Mouse (Mus musculus) forebrain, postnatal 0 days (tissue): ENCODE data around the gene Rpl9. TPM values are rescaled to one million over a fixed set of nuclear protein-coding genes. Genes with fewer than 3 reads are reported as not detected.

Source experiments
- ATAC-seq: fragments of 200-750 bp; cut with Nextera tagmentation; 2 replicates; pipeline ENCODE4 v1.8.0; 2017; ENCODE audit warnings: mild to moderate bottlenecking, moderate library complexity
- DNase-seq: peaks from one replicate; pipeline ENCODE4 v3.0.0-alpha.2; 2015
- H3K27ac ChIP-seq: fragments of 300-500 bp; sonication (generic); 2 replicates; pipeline ENCODE4 v1.5.1; 2014; ENCODE audit warnings: low read depth, mild to moderate bottlenecking, antibody characterized with exemption, low read length, moderate library complexity, mixed read lengths
- H3K27me3 ChIP-seq: fragments of 300-500 bp; sonication (generic); 2 replicates; pipeline ENCODE4 v1.6.1; 2014; ENCODE audit warnings: mild to moderate bottlenecking, low read length, mixed read lengths; ENCODE audit not compliant: insufficient read depth
- H3K36me3 ChIP-seq: fragments of 300-500 bp; sonication (generic); 2 replicates; pipeline ENCODE4 v1.6.1; 2014; ENCODE audit warnings: mild to moderate bottlenecking, moderate library complexity; ENCODE audit not compliant: insufficient read depth
- H3K4me1 ChIP-seq: fragments of 300-500 bp; sonication (generic); 2 replicates; pipeline ENCODE4 v1.6.1; 2014; ENCODE audit warnings: antibody characterized with exemption; ENCODE audit not compliant: insufficient read depth
- H3K4me2 ChIP-seq: fragments of 300-500 bp; sonication (generic); 2 replicates; pipeline ENCODE4 v1.6.1; 2014; ENCODE audit warnings: low read depth, mild to moderate bottlenecking, moderate library complexity
- H3K4me3 ChIP-seq: fragments of 300-500 bp; sonication (generic); 2 replicates; pipeline ENCODE4 v1.5.1; 2014; ENCODE audit warnings: low read depth, low read length, mixed read lengths
- H3K9ac ChIP-seq: fragments of 300-500 bp; sonication (generic); 2 replicates; pipeline ENCODE4 v1.6.1; 2014; ENCODE audit warnings: mild to moderate bottlenecking
- H3K9me3 ChIP-seq: fragments of 300-500 bp; sonication (generic); 2 replicates; pipeline ENCODE4 v1.6.1; 2016; ENCODE audit warnings: low read length
- CTCF ChIP-seq: sonication (generic); IDR thresholded peaks from 2 replicates; pipeline ENCODE4 v1.5.1; 2016; ENCODE audit warnings: antibody characterized with exemption, control low read depth, low read depth
- WGBS: fragments of 180-500 bp; shearing (Covaris S2); extraction: QIAGEN DNeasy Blood & Tissue Kit; methylation state at CpG from one replicate; pipeline ENCODE4 v1.1.7; 2014; 5-methylcytosine and 5-hydroxymethylcytosine counted together
- polyA plus RNA-seq: library from polyadenylated mRNA; unstranded; fragments of >200 nt; fragmentation: Nextera tagmentation; extraction: Ambion mirVana; gene quantifications from 2 replicates; pipeline ENCODE4 v1.2.1, GENCODE M21; 2015
- total RNA-seq: library from RNA; depleted of rRNA; stranded (reverse); fragments of >200 nt; gene quantifications from 2 replicates; pipeline ENCODE4 v1.2.3, GENCODE M21; 2014; rRNA removed

Rpl9 gene
- total RNA-seq: 1,175 and 1,405 TPM in 2 replicates
- 694 and 787 TPM in 2 replicates for polyA plus RNA-seq

DNA sequence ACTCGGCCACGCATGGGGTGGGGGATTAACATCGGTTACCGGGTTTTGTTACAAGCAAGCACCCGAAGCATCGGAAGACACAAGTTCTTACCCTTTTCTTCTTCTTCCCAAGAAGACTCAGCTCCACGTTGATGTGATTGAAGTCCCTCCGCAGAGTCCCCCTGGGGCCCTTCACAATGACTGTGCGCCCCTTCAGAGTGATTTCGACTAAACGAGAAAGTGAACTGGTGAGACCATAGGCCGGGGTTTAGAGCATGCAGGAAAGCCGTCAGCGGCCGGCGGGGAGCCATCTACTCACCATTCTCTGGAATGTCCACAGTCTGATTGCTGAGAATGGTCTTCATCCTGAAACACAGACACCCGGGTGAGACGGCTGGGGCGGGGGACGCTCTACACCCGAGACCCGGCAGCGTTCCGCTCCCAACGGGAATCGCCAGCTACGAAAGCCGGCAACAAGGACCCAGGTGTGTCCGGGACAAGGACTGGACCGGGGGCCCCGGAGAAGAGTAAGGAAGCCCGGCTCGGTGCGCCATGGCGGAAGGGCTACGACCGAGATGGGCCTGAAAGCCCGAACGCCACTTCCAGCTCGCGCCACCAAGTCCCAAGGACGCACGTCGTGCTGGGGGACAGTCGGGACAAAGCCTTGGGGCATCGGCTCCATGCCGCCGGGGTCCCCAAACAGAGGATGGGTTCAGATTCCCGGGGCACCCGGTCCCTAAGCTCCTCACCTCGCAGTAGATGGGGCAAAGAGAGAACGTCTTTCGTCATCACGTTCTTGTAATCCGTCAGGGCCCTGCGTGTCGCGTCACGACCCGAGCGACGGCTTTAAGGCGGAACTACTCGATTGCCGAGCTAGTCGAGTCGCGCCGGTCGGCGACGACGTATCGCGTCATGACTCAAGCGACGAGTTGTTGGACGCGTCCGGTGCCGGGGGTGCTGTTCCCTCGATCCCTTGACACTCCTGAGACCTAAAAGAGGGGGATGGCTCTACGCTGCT, at the start of gene Rpl9, which contains the start of gene Lias:
Rpl9 (minus strand) TSS at position 797 of the 997 bp plus-strand sequence.
Lias (plus strand) TSS at position 850 of the 997 bp plus-strand sequence.
- TF ChIP-seq CTCF: no peak
- ATAC-seq (peak; percentile 98), DNase-seq (peak; percentile 99)
- Histone ChIP-seq H3K4me1 (peaks cover 15% of the 10 kb centered on the region), H3K27ac (peak within 1 kb of the TSS; percentile 91), H3K9ac (peak within 1 kb of the TSS; percentile 97), H3K4me3 (peak within 1 kb of the TSS; percentile 72), H3K36me3 (peaks cover 41% of the 10 kb centered on the region), H3K9me3 (no peaks in the 10 kb centered on the region), H3K27me3 (no peaks in the 10 kb centered on the region), H3K4me2 (peak within 1 kb of the TSS; percentile 68)
- WGBS: 2% methylated on average over 83 of the region's 83 CpGs

DNA sequence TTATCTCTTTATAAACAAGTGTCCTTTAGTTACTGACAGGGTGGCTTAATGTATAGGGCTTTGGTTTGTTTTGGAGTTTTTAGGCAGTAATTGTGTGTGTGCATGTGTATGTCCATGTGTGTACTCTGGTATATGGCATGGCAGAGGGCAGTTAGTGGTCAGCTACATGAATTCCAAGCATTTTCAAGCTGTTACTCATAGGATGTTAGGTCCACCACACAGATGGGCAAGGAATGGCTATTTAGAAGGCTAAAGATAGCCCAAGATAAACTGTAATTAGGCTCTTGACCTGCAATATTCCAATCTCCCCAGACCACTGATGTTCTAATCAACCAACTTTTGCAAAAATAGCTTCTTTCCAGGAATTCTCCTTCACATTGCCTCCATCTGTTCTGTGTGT, 46.8 kb upstream of the Rpl9 start:
- H3K4me2 ChIP-seq: no peak overlapping the region
- H3K9ac ChIP-seq: no peak overlapping the region
- H3K4me3 ChIP-seq: no peak overlapping the region
- 0 out of 2 replicates have a peak, but pooled peaks cover 7% of the 10 kb centered on the region for H3K4me1 ChIP-seq
- no peak for TF ChIP-seq CTCF
- ATAC-seq (no peak), DNase-seq (no peak)
- no peak overlapping the region for H3K27ac ChIP-seq
- H3K36me3 ChIP-seq: no peaks in the 10 kb centered on the region
- H3K27me3 ChIP-seq: no peaks in the 10 kb centered on the region
- H3K9me3 ChIP-seq: no peaks in the 10 kb centered on the region

DNA sequence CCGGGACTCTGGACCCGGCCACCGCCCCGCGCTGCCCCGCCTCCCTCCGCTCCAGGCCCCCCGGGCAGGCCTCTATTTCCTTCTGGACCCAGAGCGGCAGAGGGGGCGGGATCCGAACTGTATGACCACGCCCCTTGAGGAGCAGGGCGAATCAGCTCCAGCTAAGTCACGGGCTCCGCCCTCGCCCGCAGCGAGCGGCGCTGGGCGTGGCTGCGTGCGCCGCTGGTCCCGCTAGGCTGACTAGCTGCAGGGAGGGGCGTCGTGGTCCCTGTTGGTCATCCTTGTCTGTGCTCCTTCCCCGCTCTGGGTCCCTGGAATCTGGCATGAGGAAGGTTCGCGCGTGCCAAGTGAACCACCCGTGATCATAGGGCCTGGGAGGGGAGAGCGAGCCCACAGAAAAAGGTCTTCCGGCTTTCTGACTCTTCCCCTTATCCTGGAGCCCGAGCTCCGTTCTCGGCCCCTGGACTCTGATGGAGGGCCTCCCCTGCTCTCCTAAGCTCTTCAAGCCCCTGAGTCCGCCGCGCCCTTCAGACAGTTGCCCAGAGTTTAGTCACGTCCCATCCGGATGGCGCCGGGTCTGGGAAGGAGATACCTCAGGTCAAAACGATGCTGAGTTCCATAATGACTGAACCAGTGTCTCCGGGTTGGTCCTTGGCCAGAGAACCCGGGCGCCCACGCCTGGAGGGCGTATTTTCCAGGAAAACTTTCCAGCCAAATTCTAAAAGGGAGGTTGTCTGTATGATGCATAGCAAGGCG, 44.7 kb upstream of the Rpl9 start, which contains the start of gene Ugdh:
Ugdh (minus strand) TSS at position 144 of the 756 bp plus-strand sequence.
- H3K9ac ChIP-seq: peak within 1 kb of the TSS; percentile 78
- 0 out of 2 replicates have a peak, but pooled peaks cover 7% of the 10 kb centered on the region for H3K4me1 ChIP-seq
- WGBS: 1% methylated on average over 40 of the region's 51 CpGs
- ATAC-seq: peak; percentile 97
- peak; percentile 97 for DNase-seq
- TF ChIP-seq CTCF: peak; percentile 26
- no peaks in the 10 kb centered on the region for H3K27me3 ChIP-seq
- peak within 1 kb of the TSS; percentile 85 for H3K4me3 ChIP-seq
- peak within 1 kb of the TSS; percentile 64 for H3K4me2 ChIP-seq
- peak within 1 kb of the TSS; percentile 74 for H3K27ac ChIP-seq
- no peaks in the 10 kb centered on the region for H3K9me3 ChIP-seq
- H3K36me3 ChIP-seq: no peaks in the 10 kb centered on the region

DNA sequence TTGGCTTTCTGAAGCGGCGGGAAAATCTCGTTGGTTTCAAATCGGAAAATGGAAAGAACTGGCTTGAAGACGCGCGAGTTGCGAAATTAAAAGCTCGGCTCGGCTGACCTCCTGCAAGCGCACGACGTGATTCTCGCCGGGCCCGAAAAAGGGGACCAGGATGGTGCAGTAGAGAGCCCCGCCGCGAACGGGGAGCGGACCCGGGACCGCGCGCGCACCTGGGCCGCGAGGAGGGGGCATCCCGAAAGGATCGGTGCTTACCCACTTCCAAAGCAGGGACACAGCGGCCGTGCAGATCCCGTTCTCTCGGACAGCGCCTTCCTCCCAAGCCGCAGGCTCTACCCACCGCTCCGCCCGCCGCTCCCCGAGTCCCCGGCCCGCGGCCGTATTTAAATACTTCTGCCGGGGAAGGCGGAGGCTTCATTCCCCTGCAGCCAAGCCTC, 44.1 kb upstream of the Rpl9 start:
- Histone ChIP-seq H3K36me3 (no peaks in the 10 kb centered on the region), H3K4me1 (0 out of 2 replicates have a peak, but pooled peaks cover 7% of the 10 kb centered on the region), H3K9ac (peak overlapping the region; percentile 78), H3K9me3 (no peaks in the 10 kb centered on the region), H3K27ac (peak overlapping the region; percentile 74), H3K4me3 (peak overlapping the region; percentile 85), H3K27me3 (no peaks in the 10 kb centered on the region), H3K4me2 (peak overlapping the region; percentile 64)
- DNase-seq: no peak
- ATAC-seq: no peak; the same call in 1 of the 2 replicates
- under 1% methylated on average over 43 of the region's 47 CpGs for WGBS
- no peak for TF ChIP-seq CTCF

DNA sequence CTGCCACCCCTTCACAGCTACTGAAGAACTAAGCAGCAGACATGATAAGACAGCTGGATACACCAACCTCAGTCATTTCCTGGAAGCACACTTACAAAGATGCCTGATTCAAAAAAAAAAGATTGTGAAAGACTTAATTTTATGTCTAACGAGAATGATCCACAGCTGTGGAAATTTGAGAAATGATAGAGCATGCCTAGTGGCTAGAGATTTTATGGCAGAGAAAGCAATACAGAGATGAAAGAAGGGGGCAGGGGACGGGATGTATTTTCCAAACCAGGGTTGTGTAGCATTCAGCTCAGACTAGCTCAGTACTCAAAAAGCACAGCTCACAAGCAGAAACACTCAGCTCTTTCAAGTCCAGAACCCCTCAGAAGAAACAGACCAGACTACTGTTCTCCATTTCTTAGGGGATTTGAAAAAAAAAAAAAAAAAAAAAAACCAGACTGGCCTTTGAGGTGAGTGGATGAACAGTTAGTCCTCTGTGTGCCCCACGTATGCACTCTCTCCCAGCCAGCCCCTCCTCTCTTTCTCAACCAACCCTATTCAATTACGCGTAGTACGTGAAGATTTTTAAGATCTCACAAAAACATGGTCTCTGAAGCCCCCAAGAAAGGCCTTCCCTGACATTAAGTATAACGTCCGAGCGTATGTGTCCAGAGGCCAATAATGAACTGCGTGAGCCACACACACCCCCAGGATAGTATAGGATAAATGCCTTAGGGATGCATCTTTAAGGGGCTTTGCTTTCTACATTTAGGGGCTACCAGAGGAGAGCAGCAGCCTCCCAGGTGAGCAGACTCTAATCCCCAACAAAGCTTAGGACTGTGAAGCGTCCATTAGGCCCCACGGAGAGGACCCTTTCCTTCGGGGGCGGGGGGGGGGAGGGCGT, 43.5 kb upstream of the Rpl9 start:
- H3K4me3 ChIP-seq: peak overlapping the region; percentile 85
- ATAC-seq (peak; percentile 37), DNase-seq (peak; percentile 68)
- 0 out of 2 replicates have a peak, but pooled peaks cover 7% of the 10 kb centered on the region for H3K4me1 ChIP-seq
- peak; percentile 39 for TF ChIP-seq CTCF
- H3K36me3 ChIP-seq: no peaks in the 10 kb centered on the region
- no peaks in the 10 kb centered on the region for H3K9me3 ChIP-seq
- H3K27ac ChIP-seq: peak overlapping the region; percentile 74
- no peaks in the 10 kb centered on the region for H3K27me3 ChIP-seq
- H3K9ac ChIP-seq: peak overlapping the region; percentile 78
- H3K4me2 ChIP-seq: peak overlapping the region; percentile 64
- 1% methylated on average over 15 of the region's 15 CpGs for WGBS

DNA sequence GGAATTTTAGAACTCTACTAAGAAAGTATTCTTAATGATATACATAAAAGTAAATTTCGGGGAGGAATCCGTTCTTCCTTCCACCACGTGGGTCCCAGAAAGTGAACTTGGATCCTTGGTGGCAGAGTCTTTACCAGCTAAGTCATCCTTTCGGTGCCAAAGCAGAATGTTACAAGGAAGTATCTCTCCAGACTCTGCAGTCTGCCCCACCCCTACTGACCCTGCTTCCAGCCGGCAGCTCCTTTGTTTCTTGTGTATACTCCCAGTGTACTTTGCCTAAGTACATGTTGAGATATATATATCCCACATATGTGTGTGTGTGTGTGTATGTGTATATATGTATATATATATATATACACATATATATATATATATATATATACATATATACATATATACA, 38.2 kb upstream of the Rpl9 start:
- H3K4me1 ChIP-seq: 0 out of 2 replicates have a peak, but pooled peaks cover 5% of the 10 kb centered on the region
- 94% methylated on average over 5 of the region's 5 CpGs for WGBS
- no peaks in the 10 kb centered on the region for H3K27me3 ChIP-seq
- no peak overlapping the region for H3K9ac ChIP-seq
- TF ChIP-seq CTCF: no peak
- ATAC-seq (no peak), DNase-seq (no peak)
- H3K4me2 ChIP-seq: no peak overlapping the region
- H3K4me3 ChIP-seq: no peak overlapping the region
- peaks cover 28% of the 10 kb centered on the region for H3K36me3 ChIP-seq
- no peaks in the 10 kb centered on the region for H3K9me3 ChIP-seq
- H3K27ac ChIP-seq: no peak overlapping the region
